Mouse (Mus musculus) forebrain, embryonic 16.5 days (tissue): ENCODE results near the gene Mad2l1bp. TPM values are rescaled to one million over a fixed set of nuclear protein-coding genes. Genes with fewer than 3 reads are reported as not detected.

ENCODE experiments used
- ATAC-seq: fragments of 200-750 bp; cut with Nextera tagmentation; 2 replicates; pipeline ENCODE4 v1.8.0; 2017; ENCODE audit warnings: mild to moderate bottlenecking, moderate library complexity
- H3K27ac ChIP-seq: fragments of 300-500 bp; sonication (generic); 2 replicates; pipeline ENCODE4 v1.5.1; 2014; ENCODE audit warnings: low read length, control low read depth
- H3K27me3 ChIP-seq: fragments of 300-500 bp; sonication (generic); replicated peaks from 2 replicates; pipeline ENCODE4 v1.6.1; 2014; ENCODE audit warnings: low read length; ENCODE audit not compliant: control insufficient read depth, insufficient read depth
- H3K36me3 ChIP-seq: fragments of 300-500 bp; sonication (generic); 2 replicates; pipeline ENCODE4 v1.6.1; 2014; ENCODE audit not compliant: control insufficient read depth, insufficient read depth
- H3K4me1 ChIP-seq: fragments of 300-500 bp; sonication (generic); replicated peaks from 2 replicates; pipeline ENCODE4 v1.6.1; 2014; ENCODE audit warnings: low read length; ENCODE audit not compliant: control insufficient read depth, insufficient read depth
- H3K4me2 ChIP-seq: fragments of 300-500 bp; sonication (generic); 2 replicates; pipeline ENCODE4 v1.6.1; 2014; ENCODE audit warnings: mild to moderate bottlenecking, low read length, control low read depth
- H3K4me3 ChIP-seq: fragments of 300-500 bp; sonication (generic); replicated peaks from 2 replicates; pipeline ENCODE4 v1.5.1; 2014; ENCODE audit warnings: mild to moderate bottlenecking, low read length, control low read depth
- H3K9ac ChIP-seq: fragments of 300-500 bp; sonication (generic); replicated peaks from 2 replicates; pipeline ENCODE4 v1.6.1; 2014; ENCODE audit warnings: low read depth, low read length, control low read depth
- H3K9me3 ChIP-seq: fragments of 300-500 bp; sonication (generic); 2 replicates; pipeline ENCODE4 v1.6.1; 2016; ENCODE audit warnings: low read length; ENCODE audit not compliant: control insufficient read depth
- WGBS: fragments of 180-500 bp; shearing (Covaris S2); extraction: QIAGEN DNeasy Blood & Tissue Kit; methylation state at CpG from one replicate; pipeline ENCODE4 v1.1.7; 2014; 5-methylcytosine and 5-hydroxymethylcytosine counted together
- polyA plus RNA-seq: library from polyadenylated mRNA; unstranded; fragments of >200 nt; fragmentation: Nextera tagmentation; extraction: Ambion mirVana; gene quantifications from 2 replicates; pipeline ENCODE4 v1.2.1, GENCODE M21; 2015

Gene Mad2l1bp
- polyA plus RNA-seq, 1 experiment from 2014 or later, result 28.6 TPM

DNA sequence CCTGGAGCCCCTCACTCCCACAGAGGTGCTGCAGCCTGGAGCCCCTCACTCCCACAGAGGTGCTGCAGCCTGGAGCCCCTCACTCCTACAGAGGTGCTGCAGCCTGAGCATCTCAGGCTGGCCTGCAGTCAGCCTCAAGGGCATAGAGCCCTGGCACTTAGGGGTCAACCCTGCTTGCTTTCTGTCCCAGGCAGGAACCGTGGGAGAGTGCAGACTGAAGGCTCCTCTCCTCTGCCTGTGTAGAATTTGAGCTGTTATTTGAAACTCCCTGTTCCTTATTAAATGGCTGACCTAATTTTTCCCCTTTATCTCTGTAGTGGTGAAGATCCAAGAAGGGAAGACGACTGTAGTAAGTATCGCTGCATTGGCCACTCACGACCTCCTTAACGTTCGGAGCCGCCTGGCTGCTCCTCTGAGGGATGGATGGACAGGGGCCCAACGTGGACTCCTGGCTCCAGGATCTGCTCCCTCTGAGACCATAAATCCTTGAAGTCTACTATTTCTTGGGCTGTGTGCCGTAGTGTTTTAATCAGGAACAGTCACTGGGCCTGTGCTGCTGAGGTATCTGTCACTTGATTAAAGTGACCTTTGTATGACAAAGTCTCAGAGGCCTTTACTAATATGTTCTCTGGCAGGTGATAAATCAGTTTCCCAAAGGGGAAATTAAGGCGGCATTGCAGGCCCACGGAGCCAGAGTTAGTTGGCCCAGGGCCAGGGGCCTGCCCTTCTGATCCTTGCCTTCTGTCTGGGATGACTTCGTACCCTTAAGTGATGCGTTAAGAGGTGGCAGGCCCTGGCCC is 35.5 kb downstream of the Mad2l1bp start:
- Histone ChIP-seq H3K4me2 (no peak overlapping the region), H3K36me3 (peaks cover 5% of the 10 kb centered on the region; the same call in 1 of the 2 replicates)

DNA sequence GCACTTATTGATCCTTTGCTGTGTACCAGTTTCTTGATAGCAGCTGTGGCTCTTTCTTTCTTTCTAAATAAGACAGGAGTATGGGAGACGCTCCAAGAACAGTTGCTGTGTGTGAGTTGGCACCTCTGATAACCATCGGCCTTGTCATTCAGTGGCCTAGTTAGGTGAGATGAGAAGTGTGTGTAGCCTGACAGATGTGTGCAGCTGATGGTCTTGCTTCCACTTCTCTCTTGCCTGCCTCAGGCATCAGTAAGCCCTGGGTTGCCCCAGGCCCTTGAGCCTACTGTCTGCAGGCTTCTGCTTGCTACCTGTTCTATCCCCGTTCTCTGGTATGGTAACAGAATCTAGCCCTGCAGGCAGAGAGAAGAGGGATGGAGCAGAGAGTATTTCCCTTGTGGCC is 36.5 kb downstream of the Mad2l1bp start:
- no peak overlapping the region for H3K27ac ChIP-seq
- whole genome bisulfite sequencing, result 94% methylated on average over 3 of the region's 3 CpGs
- no peaks in the 10 kb centered on the region for H3K9me3 ChIP-seq
- H3K27me3 ChIP-seq, result no peaks in the 10 kb centered on the region
- no peak overlapping the region for H3K9ac ChIP-seq
- H3K4me3 ChIP-seq, result no peak overlapping the region
- peaks cover 3% of the 10 kb centered on the region; the same call in 1 of the 2 replicates for H3K4me1 ChIP-seq
- peaks cover 5% of the 10 kb centered on the region; the same call in 1 of the 2 replicates for H3K36me3 ChIP-seq
- no peak for ATAC-seq
- H3K4me2 ChIP-seq, result no peak overlapping the region

More for the DNA sequence above, 35.5 kb downstream of the Mad2l1bp start:
- Histone ChIP-seq H3K9ac (no peak overlapping the region), H3K27me3 (no peaks in the 10 kb centered on the region), H3K27ac (no peak overlapping the region), H3K9me3 (no peaks in the 10 kb centered on the region), H3K4me1 (no peaks in the 10 kb centered on the region), H3K4me3 (no peak overlapping the region)
- ATAC-seq, result no peak
- WGBS, result 88% methylated on average over 13 of the region's 13 CpGs

DNA sequence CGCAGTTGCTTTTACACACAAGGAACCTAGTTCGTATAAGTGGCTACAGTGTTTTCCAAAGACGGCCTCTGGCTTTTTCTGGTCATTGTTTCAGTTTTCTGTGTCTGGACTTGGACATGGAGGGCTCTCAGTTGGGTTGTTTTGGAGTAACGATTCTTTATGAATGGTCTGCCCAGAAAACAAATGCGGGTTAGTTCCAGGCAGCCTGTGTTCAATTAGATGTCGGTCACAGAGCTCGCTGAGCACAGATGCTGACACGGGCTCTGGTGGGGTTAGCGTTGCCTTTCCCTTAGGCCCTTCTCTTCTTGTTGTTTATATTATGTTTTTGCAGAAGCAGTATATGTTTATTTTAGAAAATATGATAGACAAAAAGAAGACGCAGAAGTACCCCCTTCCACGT is 37.2 kb downstream of the Mad2l1bp start:
- Histone ChIP-seq H3K9me3 (no peaks in the 10 kb centered on the region), H3K4me2 (no peak overlapping the region), H3K9ac (no peak overlapping the region), H3K36me3 (peaks cover 5% of the 10 kb centered on the region; the same call in 1 of the 2 replicates), H3K4me3 (no peak overlapping the region), H3K27me3 (no peaks in the 10 kb centered on the region), H3K27ac (no peak overlapping the region), H3K4me1 (peaks cover 10% of the 10 kb centered on the region)
- no peak for ATAC-seq
- WGBS, result 75% methylated on average over 11 of the region's 11 CpGs

DNA sequence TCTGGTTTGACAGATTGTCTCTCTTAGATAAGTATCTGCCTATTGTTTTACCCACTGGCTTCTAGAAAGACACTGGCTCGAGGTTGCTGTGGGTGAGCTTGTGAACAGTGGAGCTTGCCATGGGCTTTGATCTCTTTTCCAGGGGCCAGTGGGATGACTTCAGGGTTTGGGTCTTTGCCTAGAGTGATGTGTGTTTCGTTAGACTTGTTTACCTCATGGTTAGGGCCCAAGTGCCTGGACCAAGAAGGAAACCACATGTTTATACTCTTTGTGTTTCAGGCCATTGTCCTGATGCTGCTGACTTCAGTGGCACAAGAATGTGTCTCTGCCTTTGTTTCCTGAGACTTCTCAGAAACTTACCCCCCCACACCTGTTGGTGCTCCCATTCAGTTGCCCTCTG is 37.9 kb downstream of the Mad2l1bp start:
- H3K27ac ChIP-seq, result no peak overlapping the region
- no peaks in the 10 kb centered on the region for H3K9me3 ChIP-seq
- WGBS, result 68% methylated on average over 2 of the region's 2 CpGs
- H3K4me3 ChIP-seq, result no peak overlapping the region
- no peak overlapping the region for H3K4me2 ChIP-seq
- no peaks in the 10 kb centered on the region for H3K27me3 ChIP-seq
- H3K4me1 ChIP-seq, result peaks cover 10% of the 10 kb centered on the region
- peaks cover 5% of the 10 kb centered on the region; the same call in 1 of the 2 replicates for H3K36me3 ChIP-seq
- no peak overlapping the region for H3K9ac ChIP-seq
- ATAC-seq, result no peak

DNA sequence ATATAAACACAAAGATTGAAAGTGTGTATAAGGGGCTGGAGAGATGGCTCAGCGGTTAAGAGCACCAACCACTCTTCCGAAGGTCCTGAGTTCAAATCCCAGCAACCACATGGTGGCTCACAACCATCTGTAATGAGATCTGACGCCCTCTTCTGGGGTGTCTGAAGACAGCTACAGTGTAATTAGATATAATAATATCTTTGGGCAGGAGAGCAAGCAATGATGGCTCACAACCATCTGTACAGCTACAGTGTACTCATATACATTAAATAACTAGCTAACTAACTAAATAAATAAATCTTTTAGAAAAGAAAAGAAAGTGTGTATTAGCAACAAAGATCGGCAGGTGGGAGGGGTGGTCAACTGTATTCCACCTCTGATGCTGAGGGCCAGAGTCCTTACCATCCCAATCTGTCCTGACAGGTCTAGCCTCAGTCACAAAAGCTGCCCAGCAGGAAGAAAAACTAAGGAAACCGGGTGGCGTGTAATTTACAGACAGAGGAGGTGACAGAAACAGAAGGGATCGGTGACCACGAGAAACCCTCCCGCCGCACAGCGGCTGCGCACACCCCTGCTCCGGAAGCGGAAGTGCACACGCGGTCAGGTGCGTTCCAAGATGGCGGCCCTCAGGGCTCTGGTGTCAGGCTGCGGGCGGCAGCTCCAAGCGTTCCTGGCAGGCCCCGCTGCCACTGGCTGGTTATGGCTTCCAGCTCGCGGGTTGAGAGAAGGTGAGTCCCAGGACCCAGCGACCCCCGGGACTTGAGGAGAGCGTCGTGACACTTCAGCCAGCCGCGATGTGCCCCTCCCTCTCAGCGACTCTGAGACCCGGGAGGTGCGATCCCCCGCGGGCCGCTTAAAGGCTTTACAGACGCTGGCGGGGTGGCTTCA is 42.7 kb downstream of the Mad2l1bp start, which contains the start of gene Mrps18a:
Gene Mrps18a, plus strand, starts transcription at position 585 of the 888 bp plus-strand sequence.
- Histone ChIP-seq H3K9ac (peak within 1 kb of the TSS; percentile 81), H3K9me3 (no peaks in the 10 kb centered on the region), H3K4me3 (peak within 1 kb of the TSS; percentile 76), H3K4me1 (peaks cover 10% of the 10 kb centered on the region), H3K27ac (peak within 1 kb of the TSS; percentile 84), H3K4me2 (peak within 1 kb of the TSS; percentile 83), H3K36me3 (no peaks in the 10 kb centered on the region), H3K27me3 (peaks cover 4% of the 10 kb centered on the region; the same call in 1 of the 2 replicates)
- WGBS, result 6% methylated on average over 38 of the region's 38 CpGs
- ATAC-seq, result peak; percentile 99

DNA sequence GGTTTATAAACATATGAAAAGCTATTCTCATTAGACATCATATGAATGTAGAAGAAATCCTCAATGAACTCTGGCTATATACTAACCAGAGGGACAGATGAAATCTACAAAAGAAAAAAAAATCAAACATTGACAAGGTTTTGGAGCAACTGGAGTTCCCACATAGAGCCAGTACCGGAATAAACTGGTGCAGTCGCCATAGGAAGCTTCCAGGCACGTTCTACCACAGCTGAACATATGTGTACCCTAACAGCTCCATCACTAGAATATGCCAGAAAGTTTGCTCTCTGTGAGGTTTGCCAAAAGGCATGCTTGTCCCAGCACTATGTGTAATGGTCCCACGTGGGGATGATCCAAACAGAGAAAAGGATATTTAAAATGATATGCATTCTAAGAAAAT is 45.1 kb downstream of the Mad2l1bp start:
- Histone ChIP-seq H3K4me2 (no peak overlapping the region), H3K4me1 (peaks cover 10% of the 10 kb centered on the region), H3K27ac (no peak overlapping the region), H3K27me3 (peaks cover 4% of the 10 kb centered on the region; the same call in 1 of the 2 replicates), H3K4me3 (no peak overlapping the region), H3K9me3 (no peaks in the 10 kb centered on the region), H3K9ac (no peak overlapping the region), H3K36me3 (no peaks in the 10 kb centered on the region)
- no peak for ATAC-seq
- WGBS, result 75% methylated on average over 4 of the region's 4 CpGs

DNA sequence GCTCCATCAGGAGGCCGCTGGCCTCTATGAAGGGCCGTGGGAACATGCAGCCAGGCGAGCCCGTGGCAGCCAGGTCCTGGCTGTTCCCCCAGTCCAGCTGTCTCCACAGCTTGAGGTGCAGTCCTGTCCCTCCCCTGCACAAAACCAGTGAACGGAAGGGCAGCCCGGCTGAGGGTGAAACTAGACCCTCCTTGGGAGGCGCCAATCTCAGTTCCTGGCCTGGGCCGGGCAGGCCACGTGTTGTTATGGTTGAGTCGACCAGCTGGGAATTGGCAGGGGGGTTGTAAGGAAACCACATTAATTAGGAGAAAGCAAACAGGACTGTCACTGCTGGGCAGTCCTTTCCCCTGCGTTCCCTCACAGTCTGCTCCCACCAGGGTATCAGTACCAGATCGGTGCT is 48.9 kb downstream of the Mad2l1bp start:
- Histone ChIP-seq H3K4me2 (no peak overlapping the region), H3K27ac (no peak overlapping the region), H3K9ac (no peak overlapping the region), H3K4me1 (no peaks in the 10 kb centered on the region), H3K27me3 (peaks cover 3% of the 10 kb centered on the region; the same call in 1 of the 2 replicates), H3K36me3 (no peaks in the 10 kb centered on the region), H3K4me3 (no peak overlapping the region), H3K9me3 (no peaks in the 10 kb centered on the region)
- no peak for ATAC-seq
- whole genome bisulfite sequencing, result 57% methylated on average over 12 of the region's 12 CpGs

DNA sequence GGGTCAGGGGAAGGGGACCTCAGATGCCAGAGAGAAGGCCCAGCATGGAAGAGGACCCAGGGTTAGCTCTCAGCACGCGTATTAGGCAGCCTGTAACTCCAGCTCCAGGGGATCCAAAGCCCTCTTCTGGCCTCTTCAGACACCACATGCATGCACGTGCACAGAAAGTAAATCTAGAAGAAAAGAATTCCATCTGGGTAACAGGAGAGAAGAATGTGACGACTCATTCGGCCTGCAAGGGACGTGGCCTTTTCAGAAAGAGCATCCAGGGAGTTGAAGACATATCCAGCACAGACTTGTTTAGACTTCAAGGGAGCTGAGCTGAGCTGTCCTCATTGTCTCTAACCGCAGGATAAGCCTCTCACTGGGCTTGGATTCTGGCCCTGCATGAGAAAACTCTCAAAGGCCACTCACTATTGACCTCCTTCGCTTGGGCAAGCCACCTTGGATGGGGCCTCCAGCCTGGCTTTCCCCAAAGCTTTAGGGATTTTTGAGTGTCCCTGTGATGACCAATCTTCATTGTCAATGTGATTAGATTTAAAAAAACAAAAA is 50.7 kb downstream of the Mad2l1bp start:
- no peaks in the 10 kb centered on the region for H3K27me3 ChIP-seq
- H3K4me3 ChIP-seq, result no peak overlapping the region
- no peak overlapping the region for H3K9ac ChIP-seq
- 46% methylated on average over 8 of the region's 8 CpGs for WGBS
- ATAC-seq, result no peak
- H3K9me3 ChIP-seq, result no peaks in the 10 kb centered on the region
- no peaks in the 10 kb centered on the region for H3K36me3 ChIP-seq
- H3K4me2 ChIP-seq, result no peak overlapping the region
- no peak overlapping the region for H3K27ac ChIP-seq
- no peaks in the 10 kb centered on the region for H3K4me1 ChIP-seq

DNA sequence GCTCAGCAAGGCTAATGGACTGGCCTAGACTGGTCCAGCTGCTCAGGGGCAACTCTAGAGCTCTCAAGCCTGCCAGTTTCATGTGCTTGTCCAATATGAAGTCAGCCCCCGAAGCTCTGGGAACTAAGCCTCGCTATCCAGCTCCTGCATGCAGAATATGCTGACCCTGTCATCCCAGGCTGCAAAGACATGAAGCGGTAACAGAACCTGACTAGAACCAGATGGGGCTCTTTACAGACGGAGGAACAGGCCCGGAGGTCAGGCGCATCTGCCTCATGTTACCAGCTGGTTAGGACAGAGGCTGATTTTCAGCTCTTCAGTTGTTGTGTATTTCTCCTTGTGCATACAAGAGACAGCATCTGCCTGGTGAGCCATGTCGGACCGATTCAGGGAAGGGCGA is 51.4 kb downstream of the Mad2l1bp start:
- Histone ChIP-seq H3K4me3 (no peak overlapping the region), H3K27me3 (no peaks in the 10 kb centered on the region), H3K4me1 (no peaks in the 10 kb centered on the region), H3K27ac (no peak overlapping the region), H3K9ac (no peak overlapping the region), H3K9me3 (no peaks in the 10 kb centered on the region), H3K4me2 (no peak overlapping the region), H3K36me3 (no peaks in the 10 kb centered on the region)
- ATAC-seq, result no peak
- 93% methylated on average over 9 of the region's 9 CpGs for WGBS
